Mouse (Mus musculus): Measurements from ENCODE around the gene Espl1.
"Not testable (repeated sequence)": the region's sequence is repeated elsewhere in the genome, so short reads cannot be mapped to it uniquely, and the experiment has no call there.

Espl1 gene

GRCm38 (mm10) chr15:102335254-102335653 lies 39.2 kb downstream of the Espl1 start:
- no peak for DNase-seq (ENCODE audit: low spot score in 2 of 2)

- not testable (repeated sequence) for DNase-seq (ENCODE audit: low spot score in 2 of 2)
Observed at GRCm38 (mm10) chr15:102335925-102336324, 39.9 kb downstream of the Espl1 start.

GRCm38 (mm10) chr15:102336946-102337345 lies 40.9 kb downstream of the Espl1 start:
- DNase-seq (ENCODE audit: low spot score in 2 of 2), result no peak

GRCm38 (mm10) chr15:102339612-102340011 lies 43.5 kb downstream of the Espl1 start:
- no peak for DNase-seq (ENCODE audit: low spot score in 2 of 2)

GRCm38 (mm10) chr15:102341580-102341979 lies 45.5 kb downstream of the Espl1 start:
- no peak for DNase-seq (ENCODE audit: low spot score in 2 of 2)

GRCm38 (mm10) chr15:102344490-102344889 lies 48.4 kb downstream of the Espl1 start:
- no peak for DNase-seq (ENCODE audit: low spot score in 2 of 2)

GRCm38 (mm10) chr15:102346444-102346843 lies 50.4 kb downstream of the Espl1 start:
- no peak for DNase-seq (ENCODE audit: low spot score in 2 of 2)

- peak; percentile 97 for DNase-seq (ENCODE audit: low spot score in 2 of 2)
Observed at GRCm38 (mm10) chr15:102350138-102350941, 54.3 kb downstream of the Espl1 start, which contains the start of gene Aaas. Gene Aaas (minus strand): TSS chr15:102350771.

GRCm38 (mm10) chr15:102350942-102351291 lies 54.9 kb downstream of the Espl1 start:
- no peak for DNase-seq (ENCODE audit: low spot score in 2 of 2)

- no peak for DNase-seq (ENCODE audit: low spot score in 2 of 2)
Observed at GRCm38 (mm10) chr15:102352177-102352576, 56.1 kb downstream of the Espl1 start.

- DNase-seq (ENCODE audit: low spot score in 2 of 2), result no peak
Observed at GRCm38 (mm10) chr15:102353986-102354385, 57.9 kb downstream of the Espl1 start.

- DNase-seq (ENCODE audit: low spot score in 2 of 2), result peak; percentile 50 to 59
Observed at GRCm38 (mm10) chr15:102355134-102355870, 59.2 kb downstream of the Espl1 start.

- peak in 1 of 2 experiments; percentile 51 for DNase-seq (ENCODE audit: low spot score in 2 of 2)
Observed at GRCm38 (mm10) chr15:102355871-102356441, 59.9 kb downstream of the Espl1 start.

GRCm38 (mm10) chr15:102356501-102357325 lies 60.6 kb downstream of the Espl1 start:
- no peak for DNase-seq (ENCODE audit: low spot score in 2 of 2)

- no peak for DNase-seq (ENCODE audit: low spot score in 2 of 2)
Observed at GRCm38 (mm10) chr15:102358126-102358525, 62.1 kb downstream of the Espl1 start.

- DNase-seq (ENCODE audit: low spot score in 2 of 2), result no peak
Observed at GRCm38 (mm10) chr15:102358834-102359233, 62.8 kb downstream of the Espl1 start.

- DNase-seq (ENCODE audit: low spot score in 2 of 2), result no peak
Observed at GRCm38 (mm10) chr15:102362648-102363047, 66.6 kb downstream of the Espl1 start.

GRCm38 (mm10) chr15:102364678-102365077 lies 68.6 kb downstream of the Espl1 start:
- DNase-seq (ENCODE audit: low spot score in 2 of 2), result no peak

- DNase-seq (ENCODE audit: low spot score in 2 of 2), result no peak
Observed at GRCm38 (mm10) chr15:102366238-102366637, 70.2 kb downstream of the Espl1 start.

GRCm38 (mm10) chr15:102366733-102367344 lies 70.8 kb downstream of the Espl1 start, which contains the start of gene Sp7:
Gene Sp7 (minus strand): TSS chr15:102367182.
- DNase-seq (ENCODE audit: low spot score in 2 of 2), result no peak

- DNase-seq (ENCODE audit: low spot score in 2 of 2), result no peak
Observed at GRCm38 (mm10) chr15:102369972-102370371, 73.9 kb downstream of the Espl1 start.

All from right cerebral cortex, postnatal 10 days (tissue).